Mouse (Mus musculus): ENCODE data around the gene Pank4. TPM values are rescaled to one million over a fixed set of nuclear protein-coding genes. Genes with fewer than 3 reads are reported as not detected.

The Pank4 gene
- polyA plus RNA-seq, 1 experiment from 2014 or later: 37.8 TPM

GRCm38 (mm10) chr4:154981076-154981475 lies 17.2 kb downstream of the Pank4 start:
- H3K27ac ChIP-seq (ENCODE audit: low read depth, low read length): no peak overlapping the region
- H3K4me1 ChIP-seq (ENCODE audit: control insufficient read depth, insufficient read depth, low read depth, low read length): peaks cover 10% of the 10 kb centered on the region
- no peak overlapping the region for H3K9ac ChIP-seq (ENCODE audit: low read depth, low read length)
- 91% methylated on average over 6 of the region's 6 CpGs for WGBS
- no peaks in the 10 kb centered on the region for H3K9me3 ChIP-seq (ENCODE audit: control insufficient read depth, low read length)
- peaks cover 33% of the 10 kb centered on the region for H3K36me3 ChIP-seq (ENCODE audit: control insufficient read depth, insufficient read depth, low read length)
- no peak for ATAC-seq
- no peak overlapping the region for H3K4me2 ChIP-seq (ENCODE audit: low read length)
- peaks cover 2% of the 10 kb centered on the region; the same call in 1 of the 2 replicates for H3K27me3 ChIP-seq (replicated peaks; ENCODE audit: control insufficient read depth, insufficient read depth, low read length)
- no peak overlapping the region for H3K4me3 ChIP-seq (ENCODE audit: low read length)

DNA sequence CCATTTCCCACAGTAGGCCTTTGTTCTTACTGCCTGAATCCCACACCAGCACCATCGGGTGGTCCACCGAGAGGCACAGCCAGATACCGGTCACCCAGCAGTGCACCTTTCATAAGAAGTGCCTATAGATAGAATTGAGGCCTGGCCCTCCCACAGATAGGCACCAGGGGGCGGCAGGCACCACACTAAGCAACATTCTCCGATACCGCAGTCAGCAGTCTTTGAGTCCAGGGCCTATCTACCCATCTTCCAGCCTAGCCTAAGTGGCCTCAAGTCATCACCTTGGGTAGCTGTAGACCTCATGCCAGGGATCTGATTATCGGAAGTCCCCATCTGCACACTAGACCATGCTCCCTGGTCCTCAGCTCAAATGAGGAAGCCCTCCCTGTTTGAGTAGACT lies 17.6 kb downstream of the Pank4 start:
- Histone ChIP-seq H3K36me3 (ENCODE audit: control insufficient read depth, insufficient read depth, low read length) (peaks cover 28% of the 10 kb centered on the region), H3K4me3 (ENCODE audit: low read length) (no peak overlapping the region), H3K9ac (ENCODE audit: low read depth, low read length) (no peak overlapping the region), H3K27ac (ENCODE audit: low read depth, low read length) (no peak overlapping the region), H3K4me2 (ENCODE audit: low read length) (no peak overlapping the region), H3K4me1 (ENCODE audit: control insufficient read depth, insufficient read depth, low read depth, low read length) (peaks cover 10% of the 10 kb centered on the region), H3K27me3 (replicated peaks; ENCODE audit: control insufficient read depth, insufficient read depth, low read length) (peaks cover 2% of the 10 kb centered on the region; the same call in 1 of the 2 replicates), H3K9me3 (ENCODE audit: control insufficient read depth, low read length) (no peaks in the 10 kb centered on the region)
- peak; percentile 77 for ATAC-seq
- WGBS: 48% methylated on average over 7 of the region's 7 CpGs

DNA sequence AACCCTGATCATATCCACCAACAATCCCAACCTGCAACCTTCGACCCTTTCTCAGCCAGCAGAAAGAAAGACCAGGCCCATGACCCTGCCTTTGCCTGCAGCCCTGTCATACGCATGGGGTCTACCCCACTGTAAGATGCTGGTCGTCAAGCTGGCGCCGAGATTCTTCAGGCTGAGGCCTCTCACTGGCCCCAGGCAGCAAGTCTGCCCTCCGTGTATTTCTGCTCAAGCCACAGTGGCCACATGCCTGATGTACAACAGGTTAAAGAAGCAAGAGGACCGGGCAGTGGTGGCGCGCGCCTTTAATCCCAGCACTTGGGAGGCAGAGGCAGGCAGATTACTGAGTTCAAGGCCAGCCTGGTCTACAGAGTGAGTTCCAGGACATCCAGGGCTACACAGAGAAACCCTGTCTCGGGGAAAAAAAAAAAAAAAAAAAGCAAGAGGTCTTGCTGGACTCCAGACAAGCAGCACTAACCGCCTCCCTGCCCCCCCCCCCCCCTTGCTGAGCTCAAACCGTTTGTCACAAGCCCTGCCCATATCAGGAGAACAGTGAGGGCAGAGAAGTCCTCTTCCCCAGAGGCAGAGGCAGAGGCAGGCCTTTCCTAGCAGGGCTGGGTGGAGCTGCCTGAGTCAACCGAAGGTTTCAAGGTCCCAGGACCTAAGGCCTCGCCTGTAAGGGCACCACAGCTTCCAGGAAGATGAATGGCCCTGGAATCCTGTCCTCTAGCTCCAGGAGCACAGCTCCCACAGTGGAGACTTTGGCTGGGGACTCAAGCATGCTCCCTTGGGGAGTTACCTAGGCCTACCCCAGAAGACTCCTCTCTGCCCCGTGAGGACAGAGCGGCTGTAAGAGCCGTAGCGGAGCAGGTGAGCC lies 18.6 kb downstream of the Pank4 start:
- H3K9ac ChIP-seq (ENCODE audit: low read depth, low read length): no peak overlapping the region; the same call in 1 of the 2 replicates
- 75% methylated on average over 18 of the region's 19 CpGs for WGBS
- H3K27ac ChIP-seq (ENCODE audit: low read depth, low read length): no peak overlapping the region
- no peak overlapping the region for H3K4me2 ChIP-seq (ENCODE audit: low read length)
- H3K4me3 ChIP-seq (ENCODE audit: low read length): no peak overlapping the region
- peaks cover 19% of the 10 kb centered on the region for H3K36me3 ChIP-seq (ENCODE audit: control insufficient read depth, insufficient read depth, low read length)
- H3K27me3 ChIP-seq (replicated peaks; ENCODE audit: control insufficient read depth, insufficient read depth, low read length): peaks cover 2% of the 10 kb centered on the region; the same call in 1 of the 2 replicates
- H3K4me1 ChIP-seq (ENCODE audit: control insufficient read depth, insufficient read depth, low read depth, low read length): peaks cover 10% of the 10 kb centered on the region
- ATAC-seq: no peak
- no peaks in the 10 kb centered on the region for H3K9me3 ChIP-seq (ENCODE audit: control insufficient read depth, low read length)

DNA sequence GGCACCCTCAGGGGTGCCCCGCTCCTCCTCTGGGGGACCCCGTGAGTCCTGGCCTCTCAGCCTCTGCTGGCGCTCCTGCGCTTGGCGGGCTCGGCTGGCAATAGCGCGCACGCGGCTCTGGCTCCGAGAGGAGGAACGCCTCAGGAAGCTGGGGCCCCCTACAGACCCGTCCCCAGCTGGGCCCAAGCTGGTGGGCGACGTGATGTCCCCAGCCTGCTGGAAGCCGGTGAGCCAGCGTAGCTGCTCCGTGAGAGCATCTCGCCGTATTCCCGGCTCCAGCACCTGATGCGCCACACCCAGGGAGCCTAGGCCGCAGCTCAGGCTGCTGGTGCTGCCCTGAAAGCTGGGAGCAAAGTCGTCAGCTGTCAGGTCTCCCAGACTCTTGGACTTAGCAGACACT lies 19.8 kb downstream of the Pank4 start:
- Histone ChIP-seq H3K4me2 (ENCODE audit: low read length) (no peak overlapping the region), H3K9ac (ENCODE audit: low read depth, low read length) (peak overlapping the region; percentile 38; the same call in 1 of the 2 replicates)
- WGBS: 11% methylated on average over 24 of the region's 24 CpGs

DNA sequence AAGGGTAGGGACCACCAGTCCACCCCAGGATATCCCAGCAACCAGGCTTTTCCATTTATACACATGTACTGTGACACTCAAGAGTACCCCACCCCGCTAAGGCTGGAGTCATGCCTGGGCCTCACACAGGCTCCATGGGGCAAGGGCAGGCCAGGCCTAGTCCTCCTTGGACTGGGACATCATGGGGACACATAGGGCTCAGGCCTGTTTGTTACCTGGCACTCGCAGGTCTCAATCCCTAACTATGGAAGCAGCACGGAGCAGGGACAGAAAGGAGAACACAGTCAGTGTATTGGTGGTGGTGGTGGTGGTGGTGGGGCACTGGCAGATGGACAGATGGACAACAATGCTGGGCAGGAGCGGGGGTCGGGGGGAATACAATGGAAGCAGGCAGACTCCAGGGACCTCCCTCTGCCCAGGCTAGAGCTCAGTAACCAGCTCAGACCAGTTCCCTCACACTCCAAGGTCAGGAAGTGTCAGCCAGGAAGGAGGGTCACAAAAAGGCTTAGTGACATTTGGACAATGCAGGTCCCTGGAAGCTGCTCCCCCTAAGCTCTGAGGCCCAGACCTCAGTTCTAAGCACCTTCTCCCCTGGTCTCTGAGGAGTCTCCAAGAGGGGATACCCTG lies 21.3 kb downstream of the Pank4 start:
- Histone ChIP-seq H3K9ac (ENCODE audit: low read depth, low read length) (no peak overlapping the region), H3K36me3 (ENCODE audit: control insufficient read depth, insufficient read depth, low read length) (no peaks in the 10 kb centered on the region; the same call in none of the 2 replicates), H3K4me3 (ENCODE audit: low read length) (no peak overlapping the region), H3K9me3 (ENCODE audit: control insufficient read depth, low read length) (no peaks in the 10 kb centered on the region), H3K27me3 (replicated peaks; ENCODE audit: control insufficient read depth, insufficient read depth, low read length) (peaks cover 2% of the 10 kb centered on the region; the same call in 1 of the 2 replicates), H3K4me2 (ENCODE audit: low read length) (no peak overlapping the region), H3K4me1 (ENCODE audit: control insufficient read depth, insufficient read depth, low read depth, low read length) (peaks cover 10% of the 10 kb centered on the region), H3K27ac (ENCODE audit: low read depth, low read length) (no peak overlapping the region)
- no peak for ATAC-seq
- WGBS: 67% methylated on average over 5 of the region's 5 CpGs

More for the DNA sequence above, 19.8 kb downstream of the Pank4 start:
- Histone ChIP-seq H3K27ac (ENCODE audit: low read depth, low read length) (no peak overlapping the region), H3K27me3 (replicated peaks; ENCODE audit: control insufficient read depth, insufficient read depth, low read length) (peaks cover 2% of the 10 kb centered on the region; the same call in 1 of the 2 replicates), H3K4me3 (ENCODE audit: low read length) (no peak overlapping the region), H3K9me3 (ENCODE audit: control insufficient read depth, low read length) (no peaks in the 10 kb centered on the region), H3K36me3 (ENCODE audit: control insufficient read depth, insufficient read depth, low read length) (peaks cover 11% of the 10 kb centered on the region), H3K4me1 (ENCODE audit: control insufficient read depth, insufficient read depth, low read depth, low read length) (peaks cover 10% of the 10 kb centered on the region)
- no peak for ATAC-seq

DNA sequence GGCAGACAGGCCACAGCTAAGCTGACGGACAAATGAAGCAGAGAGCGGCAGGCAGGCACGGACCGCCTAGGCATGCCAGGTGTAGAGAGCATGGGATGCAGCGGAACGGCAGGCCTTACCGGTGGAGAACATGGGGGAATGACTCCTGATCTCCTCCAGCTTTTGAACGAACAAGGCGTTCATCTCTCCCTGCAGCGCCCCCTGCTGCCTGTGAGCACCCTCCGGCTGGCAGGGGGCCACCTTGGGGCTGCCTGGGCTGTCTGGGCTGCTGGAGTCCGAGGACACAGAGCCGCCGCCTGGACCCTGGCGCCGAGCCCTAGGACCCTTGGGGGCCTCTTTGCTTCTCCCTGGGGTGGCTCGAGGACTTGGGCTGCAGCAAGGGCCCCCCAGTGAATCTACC lies 22.2 kb downstream of the Pank4 start:
- Histone ChIP-seq H3K36me3 (ENCODE audit: control insufficient read depth, insufficient read depth, low read length) (no peaks in the 10 kb centered on the region), H3K9me3 (ENCODE audit: control insufficient read depth, low read length) (no peaks in the 10 kb centered on the region), H3K27ac (ENCODE audit: low read depth, low read length) (no peak overlapping the region), H3K4me3 (ENCODE audit: low read length) (no peak overlapping the region), H3K27me3 (replicated peaks; ENCODE audit: control insufficient read depth, insufficient read depth, low read length) (peaks cover 2% of the 10 kb centered on the region; the same call in 1 of the 2 replicates), H3K9ac (ENCODE audit: low read depth, low read length) (peak overlapping the region; percentile 29), H3K4me1 (ENCODE audit: control insufficient read depth, insufficient read depth, low read depth, low read length) (peaks cover 10% of the 10 kb centered on the region), H3K4me2 (ENCODE audit: low read length) (peak overlapping the region; percentile 16; the same call in 1 of the 2 replicates)
- WGBS: 19% methylated on average over 16 of the region's 17 CpGs
- ATAC-seq: no peak

- Histone ChIP-seq H3K36me3 (ENCODE audit: control insufficient read depth, insufficient read depth, low read length) (no peaks in the 10 kb centered on the region), H3K27ac (ENCODE audit: low read depth, low read length) (no peak overlapping the region), H3K9ac (ENCODE audit: low read depth, low read length) (no peak overlapping the region), H3K9me3 (ENCODE audit: control insufficient read depth, low read length) (no peaks in the 10 kb centered on the region), H3K4me2 (ENCODE audit: low read length) (no peak overlapping the region), H3K27me3 (replicated peaks; ENCODE audit: control insufficient read depth, insufficient read depth, low read length) (peaks cover 2% of the 10 kb centered on the region; the same call in 1 of the 2 replicates), H3K4me1 (ENCODE audit: control insufficient read depth, insufficient read depth, low read depth, low read length) (peaks cover 10% of the 10 kb centered on the region), H3K4me3 (ENCODE audit: low read length) (no peak overlapping the region)
- no peak for ATAC-seq
- WGBS: 60% methylated on average over 15 of the region's 15 CpGs
Observed at GRCm38 (mm10) chr4:154986750-154987149, 22.8 kb downstream of the Pank4 start.

DNA sequence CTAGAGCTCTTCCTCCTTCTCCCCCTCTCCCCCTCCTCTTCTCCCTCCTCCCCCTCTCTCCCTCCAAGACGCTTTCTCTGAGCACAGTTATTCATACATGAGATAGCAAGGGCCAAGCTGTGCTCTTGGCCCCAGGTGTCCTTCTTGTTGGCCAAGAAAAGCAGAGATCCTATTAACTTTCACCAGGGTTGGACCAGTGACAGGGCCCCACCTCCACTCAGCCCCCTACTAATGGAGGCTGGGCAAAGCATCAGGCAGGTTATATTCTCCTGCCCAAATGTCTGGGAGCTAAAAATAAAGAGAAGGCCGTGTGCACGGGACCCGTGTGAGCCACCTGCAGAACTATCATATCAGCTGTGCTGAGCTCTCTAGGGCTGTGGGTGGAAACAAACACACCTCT lies 31.0 kb downstream of the Pank4 start:
- H3K4me1 ChIP-seq (ENCODE audit: control insufficient read depth, insufficient read depth, low read depth, low read length): peaks cover 12% of the 10 kb centered on the region
- H3K9me3 ChIP-seq (ENCODE audit: control insufficient read depth, low read length): no peaks in the 10 kb centered on the region
- no peak overlapping the region for H3K4me2 ChIP-seq (ENCODE audit: low read length)
- WGBS: 72% methylated on average over 4 of the region's 4 CpGs
- no peak overlapping the region for H3K4me3 ChIP-seq (ENCODE audit: low read length)
- H3K27ac ChIP-seq (ENCODE audit: low read depth, low read length): no peak overlapping the region
- no peaks in the 10 kb centered on the region for H3K27me3 ChIP-seq (replicated peaks; ENCODE audit: control insufficient read depth, insufficient read depth, low read length)
- ATAC-seq: no peak
- no peak overlapping the region for H3K9ac ChIP-seq (ENCODE audit: low read depth, low read length)
- H3K36me3 ChIP-seq (ENCODE audit: control insufficient read depth, insufficient read depth, low read length): peaks cover 2% of the 10 kb centered on the region; the same call in 1 of the 2 replicates

GRCm38 (mm10) chr4:154996572-154997154 lies 32.7 kb downstream of the Pank4 start:
- H3K36me3 ChIP-seq (ENCODE audit: control insufficient read depth, insufficient read depth, low read length): peaks cover 2% of the 10 kb centered on the region; the same call in 1 of the 2 replicates
- ATAC-seq: peak; percentile 53; the same call in 1 of the 2 replicates
- no peaks in the 10 kb centered on the region for H3K27me3 ChIP-seq (replicated peaks; ENCODE audit: control insufficient read depth, insufficient read depth, low read length)
- no peaks in the 10 kb centered on the region for H3K9me3 ChIP-seq (ENCODE audit: control insufficient read depth, low read length)
- no peak overlapping the region for H3K4me2 ChIP-seq (ENCODE audit: low read length)
- H3K9ac ChIP-seq (ENCODE audit: low read depth, low read length): peak overlapping the region; percentile 31; the same call in 1 of the 2 replicates
- 18% methylated on average over 8 of the region's 8 CpGs for WGBS
- no peak overlapping the region for H3K4me3 ChIP-seq (ENCODE audit: low read length)
- peaks cover 12% of the 10 kb centered on the region for H3K4me1 ChIP-seq (ENCODE audit: control insufficient read depth, insufficient read depth, low read depth, low read length)
- no peak overlapping the region for H3K27ac ChIP-seq (ENCODE audit: low read depth, low read length)
